Mouse (Mus musculus) midbrain, embryonic 11.5 days (tissue): Measurements from ENCODE around the gene Tor4a. TPM values are rescaled to one million over a fixed set of nuclear protein-coding genes. Genes with fewer than 3 reads are reported as not detected.

Source experiments
- ATAC-seq: fragments of 200-750 bp; cut with Nextera tagmentation; 2 replicates; pipeline ENCODE4 v1.8.0; 2017; ENCODE audit warnings: moderate TSS enrichment, moderate library complexity; ENCODE audit not compliant: low FRiP score
- DNase-seq: peaks from one replicate; pipeline ENCODE4 v3.0.0; 2015; ENCODE audit warnings: low spot score; ENCODE audit errors: missing footprints
- H3K27ac ChIP-seq: fragments of 300-500 bp; sonication (generic); 2 replicates; pipeline ENCODE4 v1.5.1; 2014; ENCODE audit warnings: low read depth, low read length
- H3K27me3 ChIP-seq: fragments of 300-500 bp; sonication (generic); 2 replicates; pipeline ENCODE4 v1.6.1; 2014; ENCODE audit warnings: mild to moderate bottlenecking, low read length, moderate library complexity, mixed read lengths; ENCODE audit not compliant: control insufficient read depth, insufficient read depth
- H3K36me3 ChIP-seq: fragments of 300-500 bp; sonication (generic); 2 replicates; pipeline ENCODE4 v1.6.1; 2014; ENCODE audit warnings: mild to moderate bottlenecking, low read length, moderate library complexity, mixed read lengths; ENCODE audit not compliant: control insufficient read depth, insufficient read depth
- H3K4me1 ChIP-seq: fragments of 300-500 bp; sonication (generic); 2 replicates; pipeline ENCODE4 v1.6.1; 2014; ENCODE audit warnings: low read length; ENCODE audit not compliant: control insufficient read depth, insufficient read depth
- H3K4me2 ChIP-seq: fragments of 300-500 bp; sonication (generic); 2 replicates; pipeline ENCODE4 v1.6.1; 2014; ENCODE audit warnings: mild to moderate bottlenecking, moderate library complexity
- H3K4me3 ChIP-seq: fragments of 300-500 bp; sonication (generic); 2 replicates; pipeline ENCODE4 v1.5.1; 2014; ENCODE audit warnings: low read depth, low read length
- H3K9ac ChIP-seq: fragments of 300-500 bp; sonication (generic); 2 replicates; pipeline ENCODE4 v1.6.1; 2014; ENCODE audit warnings: low read length
- H3K9me3 ChIP-seq: fragments of 300-500 bp; sonication (generic); 2 replicates; pipeline ENCODE4 v1.6.1; 2016; ENCODE audit warnings: low read length; ENCODE audit not compliant: control insufficient read depth
- WGBS: fragments of 180-500 bp; shearing (Covaris S2); extraction: QIAGEN DNeasy Blood & Tissue Kit; methylation state at CpG from one replicate; pipeline ENCODE4 v1.1.7; 2014; 5-methylcytosine and 5-hydroxymethylcytosine counted together
- polyA plus RNA-seq: library from polyadenylated mRNA; unstranded; fragments of >200 nt; fragmentation: Nextera tagmentation; extraction: Ambion mirVana; gene quantifications from 2 replicates; pipeline ENCODE4 v1.2.1, GENCODE M21; 2014

Gene Tor4a
- polyA plus RNA-seq, 1 experiment from 2014 or later = 1.5 TPM

DNA sequence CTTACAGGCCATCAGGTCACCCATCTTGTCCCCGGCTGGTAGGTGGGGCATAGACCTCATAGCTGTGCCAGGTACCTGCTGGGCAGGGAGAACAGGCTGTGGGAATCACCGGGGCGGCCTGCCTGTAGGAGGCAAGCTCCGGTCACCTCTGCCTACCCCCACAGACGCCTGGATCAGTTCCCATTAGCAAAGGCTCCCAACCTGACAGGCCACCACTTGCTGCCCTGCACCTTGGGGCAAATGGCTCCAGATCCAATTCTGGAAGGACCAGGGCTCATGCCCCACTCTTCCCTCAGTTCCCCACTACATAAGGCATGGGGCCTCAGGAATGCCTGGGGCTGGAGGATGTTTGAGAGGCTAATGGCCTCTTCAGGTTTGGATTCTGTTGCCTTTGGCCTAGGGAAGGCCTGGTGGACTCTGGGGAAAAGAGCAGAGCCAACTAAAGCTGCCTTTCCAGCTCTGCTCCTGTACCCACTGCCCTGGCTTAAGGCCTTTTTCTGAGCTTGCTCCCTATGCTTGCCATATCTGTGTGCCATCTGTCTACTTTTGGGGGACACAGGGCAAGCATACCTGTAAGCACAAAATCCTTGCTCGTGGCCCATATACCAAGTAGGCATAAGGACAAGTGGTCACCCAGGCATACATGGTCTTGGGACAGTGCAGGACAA, 25.5 kb downstream of the Tor4a start:
- WGBS = 83% methylated on average over 6 of the region's 6 CpGs
- Histone ChIP-seq H3K4me1 (peaks cover 47% of the 10 kb centered on the region), H3K36me3 (no peaks in the 10 kb centered on the region), H3K9ac (no peak overlapping the region), H3K4me3 (no peak overlapping the region), H3K27me3 (no peaks in the 10 kb centered on the region), H3K27ac (no peak overlapping the region), H3K9me3 (no peaks in the 10 kb centered on the region), H3K4me2 (no peak overlapping the region)
- ATAC-seq (no peak), DNase-seq (no peak)

DNA sequence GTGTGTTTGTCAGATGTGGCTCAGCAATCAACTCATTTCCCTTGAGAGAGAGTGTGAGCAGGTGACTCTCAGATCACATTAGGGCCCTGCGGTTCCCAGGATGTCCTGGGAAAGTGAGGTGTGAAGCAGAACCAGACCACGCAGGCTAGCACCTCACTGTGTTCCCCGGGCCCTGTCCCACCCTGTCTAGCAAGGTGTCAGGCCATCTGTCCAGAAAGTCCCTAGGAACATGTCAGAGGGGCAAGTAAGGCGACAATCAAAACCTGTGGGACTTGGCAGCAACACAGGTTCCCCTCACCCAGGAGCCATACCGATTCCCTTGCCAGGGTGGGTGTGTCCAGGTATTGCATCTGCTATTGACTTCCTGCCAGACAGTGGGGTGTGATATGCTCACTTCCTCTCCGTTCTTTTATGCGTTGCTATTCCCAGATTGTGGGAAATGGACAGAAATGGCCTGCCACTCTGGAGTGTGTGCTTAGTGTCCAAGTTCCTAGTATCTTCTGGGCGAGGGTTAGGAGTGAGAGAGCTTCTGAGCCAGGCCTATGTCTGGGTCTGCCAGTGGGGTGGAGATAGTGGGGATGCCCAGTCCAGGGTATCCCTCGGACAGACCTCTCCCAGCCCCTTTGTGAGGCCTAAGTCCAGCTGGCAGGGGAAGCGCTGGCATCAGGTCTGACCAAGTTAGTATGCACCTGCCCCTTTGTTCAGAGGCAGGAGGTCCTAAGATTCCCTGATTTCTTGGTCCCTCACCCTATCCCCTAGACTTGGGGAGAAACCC, 26.2 kb downstream of the Tor4a start:
- no peak overlapping the region for H3K4me2 ChIP-seq
- no peaks in the 10 kb centered on the region for H3K36me3 ChIP-seq
- DNase-seq = peak; percentile 87
- no peak for ATAC-seq
- peak overlapping the region; percentile 91 for H3K27ac ChIP-seq
- no peaks in the 10 kb centered on the region for H3K27me3 ChIP-seq
- no peak overlapping the region for H3K4me3 ChIP-seq
- WGBS = 76% methylated on average over 10 of the region's 10 CpGs
- H3K4me1 ChIP-seq = peaks cover 43% of the 10 kb centered on the region
- no peaks in the 10 kb centered on the region for H3K9me3 ChIP-seq
- H3K9ac ChIP-seq = no peak overlapping the region

DNA sequence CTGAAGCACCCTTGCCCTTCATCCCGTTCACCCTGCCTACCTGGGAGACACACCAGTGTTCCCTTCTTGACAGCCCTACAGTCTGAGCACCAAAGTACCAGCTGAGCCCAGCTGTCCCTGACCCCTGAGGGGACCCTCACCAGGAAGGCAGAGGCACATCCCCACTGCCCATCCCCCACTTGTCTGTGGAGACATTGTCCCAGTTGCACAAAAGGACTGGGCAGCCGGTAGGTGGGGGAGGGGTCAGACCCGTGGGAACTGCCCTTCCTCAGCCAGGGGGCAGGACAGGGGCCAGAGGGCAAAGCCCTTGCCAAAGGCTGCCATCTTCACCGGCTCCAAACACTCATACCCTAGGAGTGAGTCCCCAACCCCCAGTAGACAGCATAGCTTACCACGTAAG, 26.9 kb downstream of the Tor4a start:
- Histone ChIP-seq H3K36me3 (no peaks in the 10 kb centered on the region), H3K9ac (peak overlapping the region; percentile 30; the same call in 1 of the 2 replicates), H3K4me2 (peak overlapping the region; percentile 30), H3K9me3 (no peaks in the 10 kb centered on the region), H3K27me3 (no peaks in the 10 kb centered on the region), H3K27ac (peak overlapping the region; percentile 91), H3K4me3 (no peak overlapping the region), H3K4me1 (peaks cover 36% of the 10 kb centered on the region)
- WGBS = 13% methylated on average over 5 of the region's 5 CpGs
- no peak for ATAC-seq
- peak; percentile 94 for DNase-seq

DNA sequence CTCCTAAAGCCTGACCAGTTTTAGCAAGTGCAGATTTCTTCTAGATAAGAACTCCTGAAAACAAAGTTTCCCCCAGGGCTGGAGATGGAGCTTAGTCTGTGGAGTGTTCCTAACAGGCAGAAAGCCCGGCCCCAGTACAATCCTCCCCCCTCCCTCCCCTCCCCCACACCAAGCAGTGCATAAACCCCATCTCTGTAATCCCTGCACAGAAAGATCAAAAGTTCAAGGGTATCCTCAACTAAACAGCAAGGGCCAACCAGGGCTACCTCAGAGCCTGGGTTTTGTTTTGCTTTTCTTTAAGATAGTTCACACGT, 28.1 kb downstream of the Tor4a start:
- DNase-seq = peak; percentile 96
- Histone ChIP-seq H3K27ac (peak overlapping the region; percentile 91), H3K4me3 (peak overlapping the region; percentile 32; the same call in 1 of the 2 replicates), H3K4me1 (peaks cover 41% of the 10 kb centered on the region), H3K9me3 (no peaks in the 10 kb centered on the region), H3K36me3 (no peaks in the 10 kb centered on the region), H3K27me3 (no peaks in the 10 kb centered on the region), H3K9ac (peak overlapping the region; percentile 64), H3K4me2 (peak overlapping the region; percentile 64)
- peak; percentile 52; the same call in 1 of the 2 replicates for ATAC-seq
- WGBS = 6% methylated on average over 2 of the region's 2 CpGs

DNA sequence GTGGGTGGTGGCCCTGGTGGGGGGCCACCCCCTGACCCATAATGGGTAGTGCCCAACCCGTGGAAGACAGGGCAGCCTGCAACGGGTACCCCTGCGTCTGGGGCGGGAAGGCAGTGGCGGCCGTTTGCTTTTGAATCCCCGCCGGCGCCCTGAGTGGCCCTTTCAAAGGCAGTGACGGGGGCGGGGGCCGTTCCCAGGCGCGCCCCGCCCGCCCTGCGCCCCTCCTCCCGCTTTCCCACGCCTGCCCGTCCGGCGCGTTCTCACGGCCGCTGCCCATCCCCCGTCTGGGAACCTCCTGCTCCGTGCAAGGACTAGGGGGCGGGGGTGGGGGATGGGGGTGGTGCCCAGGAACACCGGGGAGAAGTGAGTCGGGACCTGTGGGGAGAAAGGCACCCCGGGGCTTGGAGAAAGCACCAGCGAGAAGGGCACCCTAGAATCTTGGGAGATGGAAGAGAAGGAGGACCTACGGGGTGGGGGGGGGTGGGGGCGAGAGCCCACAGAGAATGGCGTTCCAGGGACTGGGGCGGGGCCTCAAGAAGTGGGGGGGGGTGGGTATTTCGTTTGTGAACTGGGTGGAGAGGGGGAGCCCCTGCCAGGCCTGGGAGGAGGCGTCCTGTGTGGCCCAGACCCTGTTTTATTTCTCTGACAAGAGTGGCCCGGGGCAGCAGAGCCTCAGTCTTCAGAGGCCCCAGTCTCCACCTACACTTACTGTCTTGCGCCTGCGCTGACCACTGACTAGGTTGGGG, 28.6 kb downstream of the Tor4a start:
- ATAC-seq = peak; percentile 88
- DNase-seq = peak; percentile 97
- H3K4me2 ChIP-seq = peak overlapping the region; percentile 64
- peak overlapping the region; percentile 91 for H3K27ac ChIP-seq
- H3K36me3 ChIP-seq = no peaks in the 10 kb centered on the region
- no peaks in the 10 kb centered on the region for H3K9me3 ChIP-seq
- H3K4me1 ChIP-seq = peaks cover 46% of the 10 kb centered on the region
- peak overlapping the region; percentile 32 for H3K4me3 ChIP-seq
- no peaks in the 10 kb centered on the region for H3K27me3 ChIP-seq
- H3K9ac ChIP-seq = peak overlapping the region; percentile 64
- WGBS = 0% methylated on average over 29 of the region's 41 CpGs

DNA sequence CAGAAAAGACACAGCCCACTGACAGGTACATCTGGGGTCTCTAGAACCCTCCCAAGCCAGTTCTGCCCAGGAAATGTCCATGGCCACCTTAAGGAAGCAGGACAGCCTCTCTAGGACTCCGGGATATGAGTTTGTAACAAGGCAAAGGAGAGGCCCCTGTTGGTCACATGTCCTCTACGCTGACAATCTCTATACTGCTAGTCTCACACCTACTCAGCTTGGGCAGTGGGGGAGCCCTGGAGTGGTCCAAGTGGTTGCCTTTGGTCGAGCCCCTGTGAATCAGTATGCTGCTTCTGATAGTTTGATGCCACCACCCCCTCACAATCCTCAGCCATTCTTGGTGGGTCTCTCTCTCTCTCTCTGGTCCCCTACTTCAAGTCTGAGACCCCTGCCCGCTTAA, 29.2 kb downstream of the Tor4a start:
- Histone ChIP-seq H3K27ac (peak overlapping the region; percentile 91), H3K9ac (peak overlapping the region; percentile 64), H3K4me2 (peak overlapping the region; percentile 64), H3K36me3 (no peaks in the 10 kb centered on the region), H3K27me3 (no peaks in the 10 kb centered on the region), H3K4me3 (peak overlapping the region; percentile 32), H3K4me1 (peaks cover 48% of the 10 kb centered on the region), H3K9me3 (no peaks in the 10 kb centered on the region)
- peak; percentile 91 for DNase-seq
- 13% methylated on average over 4 of the region's 4 CpGs for WGBS
- peak; percentile 38 for ATAC-seq

DNA sequence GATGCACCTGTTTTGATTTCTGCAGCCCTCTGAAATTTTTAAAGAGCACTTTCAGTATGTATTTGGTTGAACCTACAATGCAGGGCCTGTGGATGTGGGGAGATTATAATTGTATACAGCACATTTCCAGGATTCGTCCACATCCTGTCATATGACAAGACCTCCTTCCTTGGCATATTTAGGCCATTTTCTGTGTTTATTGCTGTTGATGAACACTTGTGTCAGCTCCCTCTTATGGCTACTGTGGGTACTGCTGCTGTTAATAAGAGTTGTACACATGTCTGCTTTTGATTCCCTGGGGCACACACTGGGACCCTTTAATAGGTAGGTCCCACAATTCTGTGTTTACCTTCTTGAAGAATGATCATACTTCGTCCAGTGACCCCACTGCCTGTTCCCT, 39.0 kb downstream of the Tor4a start:
- no peak overlapping the region for H3K9ac ChIP-seq
- no peaks in the 10 kb centered on the region for H3K4me1 ChIP-seq
- no peak overlapping the region for H3K4me3 ChIP-seq
- H3K4me2 ChIP-seq = no peak overlapping the region
- H3K36me3 ChIP-seq = no peaks in the 10 kb centered on the region
- DNase-seq (peak; percentile 91), ATAC-seq (no peak)
- H3K27ac ChIP-seq = no peak overlapping the region
- H3K9me3 ChIP-seq = no peaks in the 10 kb centered on the region
- WGBS = 49% methylated on average over 2 of the region's 2 CpGs
- no peaks in the 10 kb centered on the region for H3K27me3 ChIP-seq

DNA sequence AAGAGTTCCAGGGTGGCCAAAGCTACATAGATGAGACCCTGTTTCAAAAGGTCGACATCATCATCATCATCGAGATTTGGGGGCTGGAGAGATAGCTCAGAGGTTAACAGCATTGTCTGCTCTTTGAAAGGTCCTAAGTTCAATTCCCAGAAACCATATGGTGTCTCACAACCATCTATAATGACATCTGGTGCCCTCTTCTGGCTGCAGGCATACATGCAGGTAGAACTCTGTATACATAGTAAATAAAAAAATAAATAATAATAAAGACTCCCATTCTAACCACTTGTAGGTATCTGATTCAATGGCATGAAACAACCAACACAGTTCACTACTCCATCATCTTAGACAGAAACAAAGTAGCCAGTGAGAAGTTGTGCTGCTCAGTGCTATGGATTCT, 39.7 kb downstream of the Tor4a start:
- ATAC-seq = no peak
- H3K4me3 ChIP-seq = no peak overlapping the region
- H3K9me3 ChIP-seq = no peaks in the 10 kb centered on the region
- 48% methylated on average over 2 of the region's 2 CpGs for WGBS
- H3K27me3 ChIP-seq = no peaks in the 10 kb centered on the region
- no peak for DNase-seq
- H3K36me3 ChIP-seq = no peaks in the 10 kb centered on the region
- no peak overlapping the region for H3K9ac ChIP-seq
- H3K4me2 ChIP-seq = no peak overlapping the region
- no peaks in the 10 kb centered on the region for H3K4me1 ChIP-seq
- H3K27ac ChIP-seq = no peak overlapping the region

DNA sequence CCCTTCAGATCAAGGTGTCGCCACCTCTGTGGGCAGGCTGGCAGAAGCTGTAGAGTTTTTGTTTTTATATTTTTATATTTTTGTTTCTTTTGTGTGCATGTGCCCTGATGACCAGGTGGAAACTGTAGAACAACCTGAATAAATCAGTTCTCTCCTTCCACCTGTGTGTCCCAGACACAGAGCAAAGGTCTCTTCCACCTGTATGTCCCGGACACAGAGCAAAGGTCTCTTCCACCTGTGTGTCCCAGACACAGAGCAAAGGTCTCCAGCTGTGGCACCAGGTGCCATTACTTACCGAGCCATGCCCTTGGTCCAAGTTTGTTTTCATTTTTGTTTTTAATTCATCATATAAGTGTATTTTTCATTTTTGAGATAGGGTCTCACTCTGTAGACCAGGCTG, 40.5 kb downstream of the Tor4a start:
- H3K4me1 ChIP-seq = no peaks in the 10 kb centered on the region
- ATAC-seq (no peak), DNase-seq (no peak)
- H3K9ac ChIP-seq = no peak overlapping the region
- WGBS = 85% methylated on average over 3 of the region's 3 CpGs
- no peaks in the 10 kb centered on the region for H3K36me3 ChIP-seq
- H3K4me2 ChIP-seq = no peak overlapping the region
- H3K27ac ChIP-seq = no peak overlapping the region
- H3K9me3 ChIP-seq = no peaks in the 10 kb centered on the region
- H3K4me3 ChIP-seq = no peak overlapping the region
- no peaks in the 10 kb centered on the region for H3K27me3 ChIP-seq
